Mouse (Mus musculus): ENCODE measurements around the gene E4f1. TPM values are rescaled to one million over a fixed set of nuclear protein-coding genes. Genes with fewer than 3 reads are reported as not detected.

E4f1 gene
- polyA plus RNA-seq, 1 experiment = not detected

DNA sequence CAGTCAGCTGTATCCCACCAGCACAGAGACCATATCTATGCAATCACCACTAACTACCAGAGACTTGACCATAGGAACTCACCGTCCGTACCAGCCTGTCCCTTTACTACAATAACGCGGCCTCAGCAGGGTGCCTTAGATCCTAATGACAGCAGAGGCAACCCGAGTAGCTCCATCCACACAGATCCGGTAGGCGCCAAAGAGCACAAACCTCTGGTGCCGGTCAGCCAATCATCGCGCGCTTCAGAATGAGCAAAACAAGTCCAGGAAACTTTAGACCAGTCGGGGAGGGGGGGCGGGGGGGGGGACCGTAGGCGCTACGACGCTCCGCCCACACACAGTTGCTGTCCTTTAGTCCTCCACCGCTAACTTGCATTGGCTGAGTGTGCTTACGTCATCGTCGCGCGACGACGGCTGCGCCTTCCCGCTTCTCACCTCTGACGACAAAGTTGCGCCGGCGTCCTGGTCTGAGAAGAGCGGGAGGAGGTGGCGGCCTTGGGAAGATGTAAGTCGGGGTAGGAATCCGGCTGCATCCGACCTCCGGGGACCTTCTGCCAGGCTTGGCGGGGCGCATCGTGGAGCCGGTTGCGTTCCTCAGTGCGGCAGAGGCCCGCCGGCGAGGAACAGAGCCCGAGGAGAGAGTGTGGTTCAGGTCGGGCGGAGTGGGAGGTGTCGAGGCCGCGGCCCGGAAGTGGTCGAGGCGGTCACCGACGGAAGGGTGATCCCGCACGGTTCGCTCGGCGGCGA lies 55.7 kb downstream of the E4f1 start, which contains the start of gene Rnps1:
TSS of gene Rnps1 (plus strand) at position 336 of the 747 bp plus-strand sequence.
- TF ChIP-seq CTCF (IDR thresholded peaks at IDR 0.05; ENCODE audit: insufficient read depth, low read depth, low read length) (no peak), POLR2A (IDR thresholded peaks at IDR 0.05; ENCODE audit: insufficient read depth, low read depth, low read length) (peak; percentile 85)
- H3K4me3 ChIP-seq (ENCODE audit: insufficient read depth, low read depth, low read length) = peak within 1 kb of the TSS; percentile 75
- peaks cover 8% of the 10 kb centered on the region for H3K4me1 ChIP-seq (ENCODE audit: control insufficient read depth, insufficient read depth, low read length)
- WGBS = under 1% methylated on average over 64 of the region's 64 CpGs
- H3K27ac ChIP-seq (ENCODE audit: insufficient read depth, low read depth, low read length) = peak within 1 kb of the TSS; percentile 60

DNA sequence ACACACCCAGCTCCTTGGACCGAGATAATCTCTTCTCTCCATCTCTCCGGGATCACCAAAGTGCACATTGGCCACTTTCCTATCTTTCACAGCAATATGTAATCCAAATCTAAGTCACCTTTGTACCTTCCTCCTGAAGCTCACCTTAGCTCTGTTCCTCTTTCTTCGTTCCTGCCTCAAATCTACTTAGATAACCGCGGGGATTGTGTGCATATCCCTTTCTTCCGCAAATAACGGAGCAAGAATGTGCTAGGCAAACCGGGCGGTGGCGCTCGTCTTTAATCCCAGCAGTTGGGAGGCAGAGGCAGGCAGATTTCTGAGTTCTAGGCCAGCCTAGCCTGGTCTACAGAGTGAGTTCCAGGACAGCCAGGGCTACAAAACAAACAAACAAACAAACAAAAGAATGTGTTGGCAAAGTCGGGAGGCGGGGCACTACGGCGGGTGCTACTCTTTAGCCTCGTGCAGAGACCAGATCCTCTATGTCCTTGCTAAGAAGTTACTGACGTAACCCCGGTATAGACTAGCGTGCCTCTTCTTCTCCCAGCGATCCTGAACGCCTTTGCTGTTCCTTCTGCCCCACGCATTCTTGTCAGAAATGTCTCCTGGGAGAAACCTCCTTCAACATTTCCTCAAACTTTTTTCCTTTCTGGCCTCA lies 56.4 kb downstream of the E4f1 start:
- H3K27ac ChIP-seq (ENCODE audit: insufficient read depth, low read depth, low read length) = peak overlapping the region; percentile 60
- no peak for TF ChIP-seq POLR2A (IDR thresholded peaks at IDR 0.05; ENCODE audit: insufficient read depth, low read depth, low read length)
- H3K4me3 ChIP-seq (ENCODE audit: insufficient read depth, low read depth, low read length) = peak overlapping the region; percentile 65
- 29% methylated on average over 22 of the region's 22 CpGs for WGBS
- H3K4me1 ChIP-seq (ENCODE audit: control insufficient read depth, insufficient read depth, low read length) = peaks cover 8% of the 10 kb centered on the region

DNA sequence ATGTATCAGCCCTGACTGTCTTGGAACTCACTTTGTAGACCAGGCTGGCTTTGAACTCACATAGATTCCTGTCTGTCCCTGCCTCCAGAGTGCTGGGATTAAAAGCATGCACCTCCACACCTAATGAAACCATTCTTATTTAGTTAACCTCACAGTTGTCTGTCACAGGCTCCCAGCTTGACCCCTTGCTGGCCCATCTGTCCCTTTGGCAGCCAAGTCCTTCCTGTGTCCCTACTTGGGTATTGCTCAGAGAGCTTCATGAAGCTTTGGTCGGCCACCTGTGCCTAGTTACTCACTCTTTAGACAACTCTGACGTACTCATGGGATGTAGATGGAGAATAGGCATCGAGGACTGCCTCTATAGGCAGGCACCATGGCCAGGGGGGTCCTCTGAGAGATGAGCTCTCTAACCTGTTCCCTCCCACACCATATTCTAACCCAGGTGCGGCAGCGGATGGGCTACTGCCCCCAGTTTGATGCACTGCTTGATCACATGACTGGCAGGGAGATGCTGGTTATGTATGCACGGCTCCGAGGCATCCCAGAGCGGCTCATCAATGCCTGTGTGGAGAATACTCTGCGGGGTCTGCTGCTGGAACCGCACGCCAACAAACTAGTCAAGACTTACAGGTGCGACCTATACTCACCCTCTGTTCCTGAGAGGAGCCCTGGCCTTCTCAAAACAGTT lies 62.9 kb downstream of the E4f1 start:
- H3K27ac ChIP-seq (ENCODE audit: insufficient read depth, low read depth, low read length) = no peak overlapping the region
- H3K4me3 ChIP-seq (ENCODE audit: insufficient read depth, low read depth, low read length) = no peak overlapping the region
- TF ChIP-seq CTCF (IDR thresholded peaks at IDR 0.05; ENCODE audit: insufficient read depth, low read depth, low read length) (no peak), POLR2A (IDR thresholded peaks at IDR 0.05; ENCODE audit: insufficient read depth, low read depth, low read length) (no peak)
- no peaks in the 10 kb centered on the region for H3K4me1 ChIP-seq (ENCODE audit: control insufficient read depth, insufficient read depth, low read length)
- WGBS = 89% methylated on average over 12 of the region's 12 CpGs

GRCm38 (mm10) chr17:24402371-24402770 lies 67.7 kb downstream of the E4f1 start:
- H3K4me3 ChIP-seq (ENCODE audit: insufficient read depth, low read depth, low read length) = no peak overlapping the region
- 84% methylated on average over 3 of the region's 3 CpGs for WGBS
- H3K4me1 ChIP-seq (ENCODE audit: control insufficient read depth, insufficient read depth, low read length) = no peaks in the 10 kb centered on the region
- TF ChIP-seq CTCF (IDR thresholded peaks at IDR 0.05; ENCODE audit: insufficient read depth, low read depth, low read length) (no peak), POLR2A (IDR thresholded peaks at IDR 0.05; ENCODE audit: insufficient read depth, low read depth, low read length) (no peak)
- H3K27ac ChIP-seq (ENCODE audit: insufficient read depth, low read depth, low read length) = no peak overlapping the region

GRCm38 (mm10) chr17:24394456-24394855 lies 75.7 kb downstream of the E4f1 start:
- WGBS = 90% methylated on average over 7 of the region's 7 CpGs
- TF ChIP-seq POLR2A (IDR thresholded peaks at IDR 0.05; ENCODE audit: insufficient read depth, low read depth, low read length) (no peak), CTCF (IDR thresholded peaks at IDR 0.05; ENCODE audit: insufficient read depth, low read depth, low read length) (no peak)
- no peak overlapping the region for H3K27ac ChIP-seq (ENCODE audit: insufficient read depth, low read depth, low read length)
- no peak overlapping the region for H3K4me3 ChIP-seq (ENCODE audit: insufficient read depth, low read depth, low read length)
- H3K4me1 ChIP-seq (ENCODE audit: control insufficient read depth, insufficient read depth, low read length) = no peaks in the 10 kb centered on the region

Other genes starting within 250 kb of the E4f1 start
- gene Tedc2, start 249.5 kb downstream of the E4f1 start, polyA plus RNA-seq (2012; ENCODE audit: insufficient read depth, insufficient read length, low replicate concordance, missing spikeins) = not detected in 2 replicates
- not detected in 2 replicates for gene Ccnf, start 218.8 kb downstream of the E4f1 start, polyA plus RNA-seq (2012; ENCODE audit: insufficient read depth, insufficient read length, low replicate concordance, missing spikeins)
- not detected in 2 replicates for gene Abca17, start 119.2 kb downstream of the E4f1 start, polyA plus RNA-seq (2012; ENCODE audit: insufficient read depth, insufficient read length, low replicate concordance, missing spikeins)
- 91.3 TPM in 1 of 2 replicates, not detected in the other for gene Abca3, start 118.4 kb downstream of the E4f1 start, polyA plus RNA-seq (2012; ENCODE audit: insufficient read depth, insufficient read length, low replicate concordance, missing spikeins)
- not detected in 2 replicates for gene Rnps1, start 55.7 kb downstream of the E4f1 start, polyA plus RNA-seq (2012; ENCODE audit: insufficient read depth, insufficient read length, low replicate concordance, missing spikeins)
- gene Eci1, start 43.7 kb downstream of the E4f1 start, polyA plus RNA-seq (2012; ENCODE audit: insufficient read depth, insufficient read length, low replicate concordance, missing spikeins) = not detected in 2 replicates
- gene Dnase1l2, start 27.2 kb downstream of the E4f1 start, polyA plus RNA-seq (2012; ENCODE audit: insufficient read depth, insufficient read length, low replicate concordance, missing spikeins) = not detected in 2 replicates
- not detected in 2 replicates for gene Pgp, start 79 bp upstream of the E4f1 start, polyA plus RNA-seq (2012; ENCODE audit: insufficient read depth, insufficient read length, low replicate concordance, missing spikeins)
- gene Bricd5, start 3.6 kb upstream of the E4f1 start, polyA plus RNA-seq (2012; ENCODE audit: insufficient read depth, insufficient read length, low replicate concordance, missing spikeins) = not detected in 2 replicates
- gene Mlst8, start 8.8 kb upstream of the E4f1 start, polyA plus RNA-seq (2012; ENCODE audit: insufficient read depth, insufficient read length, low replicate concordance, missing spikeins) = not detected in 2 replicates
- not detected in 2 replicates for gene Caskin1, start 18.3 kb upstream of the E4f1 start, polyA plus RNA-seq (2012; ENCODE audit: insufficient read depth, insufficient read length, low replicate concordance, missing spikeins)
- gene Traf7, start 57.6 kb upstream of the E4f1 start, polyA plus RNA-seq (2012; ENCODE audit: insufficient read depth, insufficient read length, low replicate concordance, missing spikeins) = not detected in 2 replicates
- gene Rab26, start 63.9 kb upstream of the E4f1 start, polyA plus RNA-seq (2012; ENCODE audit: insufficient read depth, insufficient read length, low replicate concordance, missing spikeins) = not detected in 2 replicates
- not detected in 2 replicates for gene Pkd1, start 79.5 kb upstream of the E4f1 start, polyA plus RNA-seq (2012; ENCODE audit: insufficient read depth, insufficient read length, low replicate concordance, missing spikeins)
- 286 TPM in 1 of 2 replicates, not detected in the other for gene Tsc2, start 162.3 kb upstream of the E4f1 start, polyA plus RNA-seq (2012; ENCODE audit: insufficient read depth, insufficient read length, low replicate concordance, missing spikeins)
- gene Nthl1, start 162.4 kb upstream of the E4f1 start, polyA plus RNA-seq (2012; ENCODE audit: insufficient read depth, insufficient read length, low replicate concordance, missing spikeins) = not detected in 2 replicates
- gene Slc9a3r2, start 180.0 kb upstream of the E4f1 start, polyA plus RNA-seq (2012; ENCODE audit: insufficient read depth, insufficient read length, low replicate concordance, missing spikeins) = not detected in 2 replicates
- gene Npw, start 188.1 kb upstream of the E4f1 start, polyA plus RNA-seq (2012; ENCODE audit: insufficient read depth, insufficient read length, low replicate concordance, missing spikeins) = not detected in 2 replicates
- gene Zfp598, start 199.4 kb upstream of the E4f1 start, polyA plus RNA-seq (2012; ENCODE audit: insufficient read depth, insufficient read length, low replicate concordance, missing spikeins) = not detected in 2 replicates
- not detected in 2 replicates for gene Syngr3, start 219.6 kb upstream of the E4f1 start, polyA plus RNA-seq (2012; ENCODE audit: insufficient read depth, insufficient read length, low replicate concordance, missing spikeins)
- not detected in 2 replicates for gene Gfer, start 225.8 kb upstream of the E4f1 start, polyA plus RNA-seq (2012; ENCODE audit: insufficient read depth, insufficient read length, low replicate concordance, missing spikeins)
- gene Noxo1, start 225.9 kb upstream of the E4f1 start, polyA plus RNA-seq (2012; ENCODE audit: insufficient read depth, insufficient read length, low replicate concordance, missing spikeins) = not detected in 2 replicates
- not detected in 2 replicates for gene Tbl3, start 237.3 kb upstream of the E4f1 start, polyA plus RNA-seq (2012; ENCODE audit: insufficient read depth, insufficient read length, low replicate concordance, missing spikeins)
- gene Rnf151, start 247.8 kb upstream of the E4f1 start, polyA plus RNA-seq (2012; ENCODE audit: insufficient read depth, insufficient read length, low replicate concordance, missing spikeins) = not detected in 2 replicates
- gene Rps2, start 247.8 kb upstream of the E4f1 start, polyA plus RNA-seq (2012; ENCODE audit: insufficient read depth, insufficient read length, low replicate concordance, missing spikeins) = not detected in 2 replicates

Measured in olfactory bulb, adult 2 months (tissue).